Mouse (Mus musculus): Measurements from ENCODE around the gene Cops7a. TPM values are rescaled to one million over a fixed set of nuclear protein-coding genes. Genes with fewer than 3 reads are reported as not detected.
A peak's percentile ranks its signal among the peaks of the same experiment; 100 is the strongest.

Gene Cops7a
- polyA plus RNA-seq, 1 experiment, result 55.7 TPM

GRCm38 (mm10) chr6:124996551-124997501 is 31.5 kb upstream of the Cops7a start, which contains the start of gene Pianp:
Pianp (plus strand) TSS chr6:124996694.
- peak within 1 kb of the TSS; percentile 92 for H3K4me3 ChIP-seq (replicated peaks)
- peaks cover 67% of the 10 kb centered on the region for H3K4me1 ChIP-seq
- no peak for TF ChIP-seq FLI1 (IDR thresholded peaks at IDR 0.05; ENCODE audit: low read length)
- TF ChIP-seq GATA1 (IDR thresholded peaks at IDR 0.05; ENCODE audit: borderline replicate concordance, low read length), result no peak
- H3K36me3 ChIP-seq (replicated peaks; ENCODE audit: low read length), result no peaks in the 10 kb centered on the region
- H3K27me3 ChIP-seq (replicated peaks), result peaks cover 94% of the 10 kb centered on the region
- H3K9me3 ChIP-seq, result no peaks in the 10 kb centered on the region

GRCm38 (mm10) chr6:124995831-124996403 is 30.6 kb upstream of the Cops7a start:
- peaks cover 93% of the 10 kb centered on the region for H3K27me3 ChIP-seq (replicated peaks)

GRCm38 (mm10) chr6:124995246-124995645 is 29.9 kb upstream of the Cops7a start:
- no peak for TF ChIP-seq FLI1 (IDR thresholded peaks at IDR 0.05; ENCODE audit: low read length)
- no peak for TF ChIP-seq GATA1 (IDR thresholded peaks at IDR 0.05; ENCODE audit: borderline replicate concordance, low read length)
- peaks cover 62% of the 10 kb centered on the region for H3K4me1 ChIP-seq

More at GRCm38 (mm10) chr6:124995831-124996403, 30.6 kb upstream of the Cops7a start:
- TF ChIP-seq GATA1 (IDR thresholded peaks at IDR 0.05; ENCODE audit: borderline replicate concordance, low read length) (no peak), FLI1 (IDR thresholded peaks at IDR 0.05; ENCODE audit: low read length) (no peak)
- Histone ChIP-seq H3K36me3 (replicated peaks; ENCODE audit: low read length) (no peaks in the 10 kb centered on the region), H3K9me3 (peaks cover 6% of the 10 kb centered on the region), H3K4me1 (peaks cover 64% of the 10 kb centered on the region), H3K4me3 (replicated peaks) (no peak overlapping the region)

GRCm38 (mm10) chr6:124993876-124994275 is 28.5 kb upstream of the Cops7a start:
- H3K4me1 ChIP-seq, result peaks cover 52% of the 10 kb centered on the region
- no peaks in the 10 kb centered on the region for H3K36me3 ChIP-seq (replicated peaks; ENCODE audit: low read length)
- TF ChIP-seq FLI1 (IDR thresholded peaks at IDR 0.05; ENCODE audit: low read length) (no peak), GATA1 (IDR thresholded peaks at IDR 0.05; ENCODE audit: borderline replicate concordance, low read length) (no peak)
- peaks cover 84% of the 10 kb centered on the region for H3K27me3 ChIP-seq (replicated peaks)
- H3K4me3 ChIP-seq (replicated peaks), result peak overlapping the region; percentile 69
- H3K9me3 ChIP-seq, result peaks cover 23% of the 10 kb centered on the region

More at GRCm38 (mm10) chr6:124995246-124995645, 29.9 kb upstream of the Cops7a start:
- Histone ChIP-seq H3K4me3 (replicated peaks) (no peak overlapping the region), H3K9me3 (peaks cover 13% of the 10 kb centered on the region), H3K36me3 (replicated peaks; ENCODE audit: low read length) (no peaks in the 10 kb centered on the region), H3K27me3 (replicated peaks) (peaks cover 89% of the 10 kb centered on the region)

- Histone ChIP-seq H3K27me3 (replicated peaks) (peaks cover 79% of the 10 kb centered on the region), H3K36me3 (replicated peaks; ENCODE audit: low read length) (no peaks in the 10 kb centered on the region), H3K4me1 (peaks cover 47% of the 10 kb centered on the region), H3K4me3 (replicated peaks) (no peak overlapping the region), H3K9me3 (peaks cover 23% of the 10 kb centered on the region)
- no peak for TF ChIP-seq FLI1 (IDR thresholded peaks at IDR 0.05; ENCODE audit: low read length)
- no peak for TF ChIP-seq GATA1 (IDR thresholded peaks at IDR 0.05; ENCODE audit: borderline replicate concordance, low read length)
Observed at GRCm38 (mm10) chr6:124993365-124993764, 28.0 kb upstream of the Cops7a start.

- H3K36me3 ChIP-seq (replicated peaks; ENCODE audit: low read length), result no peaks in the 10 kb centered on the region
- peaks cover 36% of the 10 kb centered on the region for H3K4me1 ChIP-seq
- TF ChIP-seq FLI1 (IDR thresholded peaks at IDR 0.05; ENCODE audit: low read length) (no peak), GATA1 (IDR thresholded peaks at IDR 0.05; ENCODE audit: borderline replicate concordance, low read length) (no peak)
- peaks cover 26% of the 10 kb centered on the region for H3K9me3 ChIP-seq
- H3K4me3 ChIP-seq (replicated peaks), result no peak overlapping the region
- peaks cover 73% of the 10 kb centered on the region for H3K27me3 ChIP-seq (replicated peaks)
Observed at GRCm38 (mm10) chr6:124992241-124992640, 26.9 kb upstream of the Cops7a start.

- Histone ChIP-seq H3K4me3 (replicated peaks) (no peak overlapping the region), H3K36me3 (replicated peaks; ENCODE audit: low read length) (peaks cover 20% of the 10 kb centered on the region), H3K4me1 (peaks cover 43% of the 10 kb centered on the region), H3K27me3 (replicated peaks) (peaks cover 3% of the 10 kb centered on the region), H3K9me3 (0 out of 2 replicates have a peak, but pooled peaks cover 3% of the 10 kb centered on the region)
- TF ChIP-seq GATA1 (IDR thresholded peaks at IDR 0.05; ENCODE audit: borderline replicate concordance, low read length), result no peak
- TF ChIP-seq FLI1 (IDR thresholded peaks at IDR 0.05; ENCODE audit: low read length), result no peak
Observed at GRCm38 (mm10) chr6:124967766-124968165, 2.4 kb upstream of the Cops7a start.

- TF ChIP-seq FLI1 (IDR thresholded peaks at IDR 0.05; ENCODE audit: low read length) (no peak), GATA1 (IDR thresholded peaks at IDR 0.05; ENCODE audit: borderline replicate concordance, low read length) (no peak)
- Histone ChIP-seq H3K9me3 (0 out of 2 replicates have a peak, but pooled peaks cover 3% of the 10 kb centered on the region), H3K27me3 (replicated peaks) (peaks cover 3% of the 10 kb centered on the region), H3K36me3 (replicated peaks; ENCODE audit: low read length) (peaks cover 31% of the 10 kb centered on the region), H3K4me3 (replicated peaks) (peak overlapping the region; percentile 96), H3K4me1 (peaks cover 52% of the 10 kb centered on the region)
Observed at GRCm38 (mm10) chr6:124966466-124967118, 1.3 kb upstream of the Cops7a start.

- peaks cover 60% of the 10 kb centered on the region for H3K4me1 ChIP-seq
- H3K36me3 ChIP-seq (replicated peaks; ENCODE audit: low read length), result peaks cover 40% of the 10 kb centered on the region
- TF ChIP-seq FLI1 (IDR thresholded peaks at IDR 0.05; ENCODE audit: low read length) (no peak), GATA1 (IDR thresholded peaks at IDR 0.05; ENCODE audit: borderline replicate concordance, low read length) (no peak)
- 0 out of 2 replicates have a peak, but pooled peaks cover 3% of the 10 kb centered on the region for H3K9me3 ChIP-seq
- H3K27me3 ChIP-seq (replicated peaks), result peaks cover 3% of the 10 kb centered on the region
- peak overlapping the region; percentile 96 for H3K4me3 ChIP-seq (replicated peaks)
Observed at GRCm38 (mm10) chr6:124965747-124966146, 409 bp upstream of the Cops7a start.

All from megakaryocyte, embryonic 14.5 days (primary cell).